Mouse (Mus musculus) frontal cortex, postnatal 10 days (tissue): ENCODE measurements at regions not wholly inside any gene's neighbourhood (a gene's known extent, or its start where the extent isn't known, plus 50 kb on each side); places are given as distances from the start of the nearest gene placed in this dataset.
"Not testable (repeated sequence)": the region's sequence is repeated elsewhere in the genome, so short reads cannot be mapped to it uniquely, and the experiment has no call there.

ENCODE experiments used
- DNase-seq, 2 experiments: peaks; one replicate each; pipeline ENCODE4 v3.0.0; 2022; ENCODE audit warnings: low spot score in 2 of 2, mixed read lengths in 1 of 2

DNA sequence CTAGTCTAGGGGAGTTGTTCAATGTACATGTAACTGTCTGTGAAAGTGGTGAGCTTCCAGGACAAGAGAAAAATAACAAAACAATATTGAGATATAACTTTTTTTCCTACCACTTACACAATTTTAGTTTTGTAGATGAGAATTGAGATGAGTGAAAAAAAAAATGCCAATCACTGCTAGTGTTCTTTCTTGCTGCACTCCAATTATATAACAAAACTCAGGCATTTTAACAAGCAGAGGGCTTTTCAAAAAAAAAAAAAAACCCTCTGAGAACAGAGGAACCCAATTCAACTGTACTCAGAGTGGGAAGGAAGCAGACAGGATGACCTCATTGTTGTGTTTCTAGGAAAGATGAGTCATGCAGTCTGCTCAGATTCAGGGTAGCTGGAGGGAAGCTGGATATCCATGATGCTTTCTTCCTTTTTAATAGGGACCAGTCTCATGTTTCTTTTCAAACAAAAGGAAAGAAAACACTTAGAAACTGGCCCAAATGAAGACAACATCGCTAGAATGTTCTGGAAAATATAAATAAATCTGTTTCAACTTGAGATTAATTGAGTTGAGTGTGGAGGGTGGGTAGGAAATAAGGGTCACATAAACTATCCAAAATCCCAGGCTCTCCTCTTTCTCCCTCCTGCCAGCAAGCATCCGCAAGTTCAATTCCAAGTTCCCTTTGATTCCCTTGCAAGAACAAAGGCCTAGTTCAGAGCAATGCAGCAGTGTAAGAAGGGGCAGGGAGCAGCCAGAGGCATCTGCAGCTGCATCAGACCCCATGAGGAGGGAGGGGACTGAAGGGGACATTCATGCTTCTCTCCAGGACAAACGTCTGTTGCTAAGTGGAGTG is 250.6 kb downstream of the Trib2 start:
- DNase-seq = peak; percentile 6 to 7

- no peak for DNase-seq
Observed at GRCm38 (mm10) chr12:15562826-15563225, 253.9 kb downstream of the Trib2 start.

GRCm38 (mm10) chr12:15555471-15555870 is 261.3 kb downstream of the Trib2 start:
- no peak for DNase-seq

DNA sequence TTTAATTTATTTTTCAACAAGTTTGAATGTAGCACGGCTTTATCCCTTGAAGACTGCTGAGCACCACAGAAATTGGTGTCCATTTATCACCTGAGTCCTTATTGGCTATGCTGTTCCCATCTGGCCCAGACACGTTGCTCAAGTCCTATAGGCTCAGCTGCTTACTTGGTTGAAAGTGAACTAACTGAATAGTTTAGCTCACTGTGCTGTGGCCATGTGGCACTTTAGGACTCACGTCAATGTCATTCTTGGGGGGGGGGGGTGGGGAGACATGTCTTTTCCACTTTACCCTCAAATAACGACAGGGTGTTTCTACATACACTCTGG is 263.1 kb downstream of the Trib2 start:
- DNase-seq = no peak

- DNase-seq = no peak
Observed at GRCm38 (mm10) chr12:15552979-15553680, 263.6 kb downstream of the Trib2 start.

DNA sequence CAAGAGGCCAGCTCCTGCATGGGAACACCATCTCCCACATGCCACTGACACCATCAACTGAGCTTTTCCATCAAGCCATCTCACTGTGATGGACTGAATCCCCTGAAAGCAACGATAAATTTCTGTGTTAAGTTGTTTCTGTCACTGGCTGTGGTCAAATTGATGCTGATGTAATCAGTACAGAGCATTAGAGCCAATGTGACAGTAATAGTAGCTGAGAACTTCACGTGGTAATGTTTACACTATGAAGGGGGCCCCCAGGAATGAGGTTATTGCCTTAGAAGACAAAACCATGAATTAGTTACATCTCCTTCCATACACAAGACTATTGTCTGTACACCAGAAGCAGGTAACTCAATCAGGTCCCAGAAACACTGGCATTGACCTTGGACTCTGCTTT is 264.5 kb downstream of the Trib2 start:
- no peak for DNase-seq

DNA sequence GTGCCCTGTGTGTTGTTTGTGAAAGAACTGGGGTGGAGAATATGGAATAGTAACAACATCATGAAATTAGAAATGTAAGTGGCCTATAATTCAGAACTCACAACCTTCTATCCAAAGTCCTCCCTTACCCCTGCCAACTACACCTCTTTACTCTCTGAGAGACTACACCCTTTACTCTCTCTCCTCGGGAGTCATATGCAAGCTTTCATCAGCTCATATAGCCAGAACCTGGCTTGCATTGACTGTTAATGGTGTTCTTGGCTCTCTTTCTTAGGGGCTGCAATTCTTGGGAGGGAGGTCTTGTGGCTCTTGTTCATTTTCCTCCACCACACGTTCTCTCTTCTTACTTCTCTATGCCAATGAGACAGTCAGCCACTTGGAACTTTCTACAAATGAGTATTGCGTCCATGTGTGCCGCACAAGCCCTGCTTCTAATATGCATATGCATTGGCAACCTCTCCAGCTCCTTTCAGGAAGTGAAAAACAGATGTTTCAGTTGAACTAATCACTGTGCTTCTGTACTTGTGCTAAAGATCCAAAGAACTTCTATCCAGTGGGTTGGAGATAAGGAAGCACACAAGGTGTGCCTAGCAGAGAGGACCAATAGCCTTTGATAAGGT is 265.3 kb downstream of the Trib2 start:
- no peak for DNase-seq

- DNase-seq = no peak
Observed at GRCm38 (mm10) chr12:15544351-15544750, 272.4 kb downstream of the Trib2 start.

- no peak for DNase-seq
Observed at GRCm38 (mm10) chr12:15542486-15542885, 274.2 kb downstream of the Trib2 start.

GRCm38 (mm10) chr12:15536852-15537368 is 279.8 kb downstream of the Trib2 start:
- no peak for DNase-seq

GRCm38 (mm10) chr12:15536247-15536646 is 280.5 kb downstream of the Trib2 start:
- DNase-seq = no peak

- peak; percentile 54 to 82 for DNase-seq
Observed at GRCm38 (mm10) chr12:15535822-15536221, 280.9 kb downstream of the Trib2 start.

DNA sequence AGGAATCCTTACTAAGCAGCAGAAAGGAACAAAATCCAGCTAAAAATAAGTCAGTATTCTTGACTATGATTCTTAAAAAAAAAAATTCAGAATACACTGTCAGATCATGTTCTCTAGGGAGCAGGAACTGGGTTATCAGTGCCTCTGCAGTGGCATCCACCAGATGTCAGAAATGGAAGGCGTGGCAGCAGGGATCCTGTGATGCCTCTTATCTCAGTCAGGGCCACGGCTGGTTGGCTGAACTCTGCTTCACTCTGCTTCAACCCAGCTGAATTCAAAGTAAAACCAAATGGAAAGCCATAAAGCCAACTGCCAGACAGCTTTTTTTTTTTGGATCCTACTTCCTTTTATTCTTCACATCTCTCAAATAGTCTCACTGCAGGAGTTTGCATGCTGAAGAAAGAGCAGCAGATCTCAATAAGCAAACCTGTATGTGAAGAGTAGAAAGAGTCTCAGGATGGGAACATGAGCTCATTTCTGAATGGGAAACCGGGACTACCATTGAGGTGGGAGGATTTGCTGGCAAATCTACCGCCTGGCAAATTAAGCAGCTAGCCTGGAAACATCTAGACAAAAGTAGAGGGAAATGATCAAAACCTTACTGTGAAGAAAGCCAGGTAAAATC is 295.8 kb downstream of the Trib2 start:
- DNase-seq = no peak

DNA sequence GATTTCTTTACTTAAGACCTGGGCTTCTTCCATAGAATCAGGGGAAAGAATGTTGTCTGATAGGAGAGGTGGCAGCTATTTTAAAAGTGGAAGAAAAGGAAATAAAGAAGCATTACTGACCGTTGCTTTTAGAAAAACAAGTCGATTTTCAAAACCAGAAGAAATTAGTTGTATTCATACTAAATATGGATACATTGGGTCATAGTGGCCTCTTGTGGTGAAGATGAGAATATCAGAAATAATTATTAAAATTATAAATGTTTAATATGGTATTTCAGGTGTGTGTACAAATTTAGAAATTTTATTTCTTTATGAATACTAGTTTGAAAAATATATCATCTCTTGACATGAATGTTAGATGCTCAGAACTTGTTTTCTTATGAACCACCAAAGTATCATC is 304.7 kb downstream of the Trib2 start:
- no peak for DNase-seq

GRCm38 (mm10) chr12:15507576-15507975 is 309.1 kb downstream of the Trib2 start:
- peak; percentile 6 to 13 for DNase-seq

DNA sequence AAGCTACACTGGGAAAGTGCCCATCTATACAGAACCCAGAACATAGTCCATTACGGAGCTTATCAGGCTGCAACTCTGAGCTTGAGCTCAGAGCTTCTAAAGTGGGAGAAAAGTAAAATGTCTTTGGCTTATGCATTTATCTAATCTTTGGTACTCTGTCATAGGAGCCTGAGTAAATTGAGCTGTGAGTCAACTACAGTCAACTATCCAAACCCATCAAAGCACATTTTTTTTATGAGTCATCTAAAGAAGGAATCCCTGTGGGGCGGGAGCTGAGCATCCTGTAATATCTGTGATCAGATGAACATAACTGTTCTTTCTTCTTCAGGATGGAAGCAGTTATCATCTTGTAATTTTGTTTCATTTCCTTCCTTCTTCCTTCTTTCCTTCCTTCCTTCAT is 323.1 kb downstream of the Trib2 start:
- no peak for DNase-seq

- no peak for DNase-seq
Observed at GRCm38 (mm10) chr12:15472741-15473140, 344.0 kb downstream of the Trib2 start.

- no peak for DNase-seq
Observed at GRCm38 (mm10) chr12:15459429-15459828, 357.3 kb downstream of the Trib2 start.

GRCm38 (mm10) chr12:15456369-15456768 is 360.4 kb downstream of the Trib2 start:
- not testable (repeated sequence) for DNase-seq

GRCm38 (mm10) chr12:15455744-15456143 is 361.0 kb downstream of the Trib2 start:
- DNase-seq = no peak

- no peak for DNase-seq
Observed at GRCm38 (mm10) chr12:15449484-15449883, 367.2 kb downstream of the Trib2 start.

DNA sequence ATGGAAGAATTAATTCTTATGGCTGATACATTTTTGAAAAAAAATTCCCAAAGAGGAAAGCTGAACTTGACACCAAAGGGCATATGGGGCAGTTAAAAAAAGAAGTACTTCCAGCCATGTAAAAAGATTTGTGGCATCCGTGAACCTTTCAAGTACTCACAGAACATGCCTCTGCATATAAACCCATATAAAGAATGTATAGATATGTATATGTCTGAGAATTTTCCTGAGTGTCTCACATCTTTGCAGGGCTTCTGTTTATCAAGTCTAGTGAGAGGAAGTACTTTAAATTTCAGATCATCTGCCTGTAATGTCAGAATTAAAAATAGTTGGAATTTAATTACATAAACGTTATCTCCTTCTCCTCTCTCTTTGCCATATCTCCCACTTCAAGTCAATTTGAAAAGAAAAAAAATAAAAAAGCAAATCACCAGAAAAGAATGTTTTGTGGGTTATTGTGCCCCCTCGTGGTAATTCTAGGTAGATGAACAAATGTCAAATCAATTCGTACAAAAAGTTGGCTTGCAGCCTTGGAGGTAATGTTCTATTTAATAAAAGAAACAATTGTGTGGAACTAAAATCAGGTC is 400.4 kb downstream of the Trib2 start:
- no peak for DNase-seq
